Mouse (Mus musculus) gastrocnemius, adult 8-10 months (tissue): ENCODE results near the gene Tshz2. TPM values are rescaled to one million over a fixed set of nuclear protein-coding genes. Genes with fewer than 3 reads are reported as not detected.

ENCODE experiments used
- DNase-seq, 2 experiments: peaks; one replicate each; pipeline ENCODE4 v3.0.0; 2022; ENCODE audit warnings: low spot score in 2 of 2
- total RNA-seq, 4 experiments: library from RNA; stranded (reverse); gene quantifications; 2 replicates each; pipeline ENCODE4 v1.2.4; 2022

The Tshz2 gene
- total RNA-seq, 4 experiments from 2014 or later: 6.5 to 11.3 (median 8.9) TPM

GRCm38 (mm10) chr2:170094871-170095270 is 462.1 kb downstream of the Tshz2 start:
- DNase-seq: no peak

GRCm38 (mm10) chr2:170101132-170101531 is 468.3 kb downstream of the Tshz2 start:
- peak; percentile 79 to 80 for DNase-seq

GRCm38 (mm10) chr2:170101932-170102331 is 469.1 kb downstream of the Tshz2 start:
- no peak for DNase-seq

- no peak for DNase-seq
Observed at GRCm38 (mm10) chr2:170103341-170103740, 470.5 kb downstream of the Tshz2 start.

GRCm38 (mm10) chr2:170103852-170104251 is 471.0 kb downstream of the Tshz2 start:
- no peak for DNase-seq

GRCm38 (mm10) chr2:170104396-170104795 is 471.6 kb downstream of the Tshz2 start:
- no peak for DNase-seq

GRCm38 (mm10) chr2:170106000-170106399 is 473.2 kb downstream of the Tshz2 start:
- no peak for DNase-seq

GRCm38 (mm10) chr2:170107791-170108190 is 475.0 kb downstream of the Tshz2 start:
- DNase-seq: no peak

GRCm38 (mm10) chr2:170109528-170109927 is 476.7 kb downstream of the Tshz2 start:
- no peak for DNase-seq

GRCm38 (mm10) chr2:170110306-170110705 is 477.5 kb downstream of the Tshz2 start:
- DNase-seq: no peak

GRCm38 (mm10) chr2:170116704-170117281 is 484.0 kb downstream of the Tshz2 start:
- DNase-seq: peak; percentile 50 to 51

GRCm38 (mm10) chr2:170120139-170121027 is 487.6 kb downstream of the Tshz2 start:
- DNase-seq: no peak

Other genes starting within 250 kb of the Tshz2 start
- gene Gm11011, start 45.3 kb upstream of the Tshz2 start, total RNA-seq: not detected